Mouse (Mus musculus): Measurements from ENCODE around the gene Trio. TPM values are rescaled to one million over a fixed set of nuclear protein-coding genes. Genes with fewer than 3 reads are reported as not detected.

The Trio gene
- polyA plus RNA-seq, 1 experiment, result 149 TPM

DNA sequence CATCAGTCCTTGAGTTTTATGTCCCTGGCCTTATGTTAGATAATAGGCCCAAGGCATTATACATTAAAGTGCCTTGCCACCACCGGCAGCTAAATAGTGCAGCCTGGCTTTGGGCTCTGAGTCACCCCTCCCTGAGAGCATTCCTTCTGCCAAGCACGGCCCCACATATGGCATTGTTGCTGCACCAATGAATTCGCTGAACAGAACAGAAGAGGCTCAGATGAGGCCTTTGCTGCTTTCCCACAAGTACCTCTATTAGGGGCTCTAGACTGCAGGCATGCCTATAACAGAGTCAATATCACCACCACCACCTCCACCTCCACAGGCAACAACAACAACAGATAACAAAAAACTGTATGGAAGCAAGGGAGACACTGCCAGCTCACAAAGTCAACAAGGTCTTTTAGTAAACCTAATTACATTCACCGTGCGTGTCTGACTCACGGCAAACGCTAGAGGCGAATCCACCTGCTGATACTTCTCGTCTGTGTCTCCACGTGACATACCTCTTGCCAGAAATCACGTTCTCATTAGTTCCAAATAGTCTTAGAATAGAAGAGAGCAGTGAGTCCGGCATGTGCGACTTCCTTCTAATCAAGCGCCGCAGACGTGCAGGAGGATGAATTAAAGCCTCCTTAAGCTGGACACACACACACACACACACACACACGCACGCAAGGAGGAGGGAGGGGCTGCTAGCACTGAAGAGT is 82.0 kb downstream of the Trio start:
- Histone ChIP-seq H3K27ac (ENCODE audit: insufficient read depth, low read length) (no peak overlapping the region), H3K4me3 (ENCODE audit: insufficient read depth, low read length) (no peak overlapping the region), H3K4me1 (ENCODE audit: control insufficient read depth, insufficient read depth, low read length) (peaks cover 31% of the 10 kb centered on the region)
- TF ChIP-seq CTCF (IDR thresholded peaks at IDR 0.05; ENCODE audit: extremely low read depth, insufficient read depth, low read length) (no peak), POLR2A (IDR thresholded peaks at IDR 0.05; ENCODE audit: extremely low read depth, insufficient read depth, low read length) (no peak)

DNA sequence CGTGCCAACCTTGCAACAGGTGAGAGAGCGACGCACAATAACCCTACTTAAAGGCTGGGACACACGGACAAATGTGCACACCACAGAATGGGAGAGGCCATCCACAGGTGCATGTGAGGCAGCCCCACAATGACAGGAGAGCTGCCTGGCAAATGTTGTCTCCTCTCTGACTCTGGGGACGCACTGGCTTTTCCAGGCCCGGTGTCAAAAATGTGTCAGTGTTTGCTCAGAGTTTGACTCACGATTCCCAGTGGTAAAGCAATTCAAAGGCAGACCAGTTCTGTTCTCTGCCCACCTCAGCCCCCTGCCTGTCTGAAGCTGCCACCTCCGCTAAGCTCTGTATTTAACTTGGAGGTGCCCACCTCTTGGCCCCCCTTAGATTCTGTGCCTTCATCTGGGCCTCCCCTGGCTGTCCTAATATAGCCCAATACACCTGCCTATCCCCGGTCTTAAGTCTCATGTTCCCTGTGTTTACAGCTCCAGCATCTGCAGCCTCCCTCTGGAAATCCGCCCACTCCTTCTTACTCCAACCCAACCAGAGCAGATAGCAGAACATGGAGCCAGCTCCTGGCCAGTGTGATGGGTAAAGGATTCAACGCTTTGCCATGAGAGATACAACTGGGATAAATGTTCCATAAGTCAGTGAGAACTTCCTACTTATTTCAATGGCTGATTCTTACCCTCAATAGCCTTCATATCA is 83.3 kb downstream of the Trio start:
- TF ChIP-seq CTCF (IDR thresholded peaks at IDR 0.05; ENCODE audit: extremely low read depth, insufficient read depth, low read length) (no peak), POLR2A (IDR thresholded peaks at IDR 0.05; ENCODE audit: extremely low read depth, insufficient read depth, low read length) (no peak)
- Histone ChIP-seq H3K27ac (ENCODE audit: insufficient read depth, low read length) (no peak overlapping the region), H3K4me1 (ENCODE audit: control insufficient read depth, insufficient read depth, low read length) (peaks cover 37% of the 10 kb centered on the region)

DNA sequence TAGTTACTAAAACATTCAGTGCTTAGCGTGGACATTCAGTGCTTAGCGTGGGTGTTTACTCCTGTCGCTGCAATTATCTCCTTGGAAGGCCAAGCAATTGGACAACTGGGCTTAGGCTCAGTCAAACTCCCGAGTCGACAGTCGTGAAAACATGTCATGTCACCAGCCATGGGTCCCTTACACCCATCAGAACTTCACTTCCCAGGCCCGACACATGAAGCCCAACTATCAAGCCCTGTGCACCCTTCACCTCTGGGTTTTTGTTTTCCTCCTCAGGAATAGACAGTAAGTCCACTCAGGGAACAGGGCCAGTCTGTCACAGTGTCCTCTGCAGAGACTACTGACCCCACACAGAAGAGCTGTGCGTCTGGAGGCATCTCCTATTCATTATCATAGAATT is 84.2 kb downstream of the Trio start:
- peaks cover 38% of the 10 kb centered on the region for H3K4me1 ChIP-seq (ENCODE audit: control insufficient read depth, insufficient read depth, low read length)
- no peak overlapping the region for H3K4me3 ChIP-seq (ENCODE audit: insufficient read depth, low read length)
- TF ChIP-seq CTCF (IDR thresholded peaks at IDR 0.05; ENCODE audit: extremely low read depth, insufficient read depth, low read length), result no peak
- no peak overlapping the region for H3K27ac ChIP-seq (ENCODE audit: insufficient read depth, low read length)

More for the DNA sequence above, 83.3 kb downstream of the Trio start:
- H3K4me3 ChIP-seq (ENCODE audit: insufficient read depth, low read length), result no peak overlapping the region

DNA sequence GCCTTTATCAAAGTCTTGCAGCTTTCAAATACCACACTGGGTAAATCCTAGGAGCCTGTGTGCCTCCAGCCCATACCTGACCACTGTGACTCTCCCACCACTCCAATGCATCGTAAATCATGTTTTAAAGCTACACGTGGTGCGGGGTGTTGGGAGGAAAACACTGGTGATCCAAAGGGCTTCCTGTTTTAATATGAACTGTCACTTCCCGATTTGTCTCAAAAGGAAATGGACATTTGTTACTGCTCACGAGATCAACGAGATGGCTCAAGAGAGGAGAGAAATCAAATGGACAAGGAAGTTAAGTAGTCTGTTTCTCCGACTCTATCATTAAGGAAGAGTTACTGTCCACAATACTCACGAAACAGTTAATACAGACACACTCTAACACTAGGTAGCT is 84.6 kb downstream of the Trio start:
- Histone ChIP-seq H3K4me1 (ENCODE audit: control insufficient read depth, insufficient read depth, low read length) (peaks cover 40% of the 10 kb centered on the region), H3K27ac (ENCODE audit: insufficient read depth, low read length) (no peak overlapping the region), H3K4me3 (ENCODE audit: insufficient read depth, low read length) (no peak overlapping the region)
- TF ChIP-seq POLR2A (IDR thresholded peaks at IDR 0.05; ENCODE audit: extremely low read depth, insufficient read depth, low read length) (no peak), CTCF (IDR thresholded peaks at IDR 0.05; ENCODE audit: extremely low read depth, insufficient read depth, low read length) (no peak)

DNA sequence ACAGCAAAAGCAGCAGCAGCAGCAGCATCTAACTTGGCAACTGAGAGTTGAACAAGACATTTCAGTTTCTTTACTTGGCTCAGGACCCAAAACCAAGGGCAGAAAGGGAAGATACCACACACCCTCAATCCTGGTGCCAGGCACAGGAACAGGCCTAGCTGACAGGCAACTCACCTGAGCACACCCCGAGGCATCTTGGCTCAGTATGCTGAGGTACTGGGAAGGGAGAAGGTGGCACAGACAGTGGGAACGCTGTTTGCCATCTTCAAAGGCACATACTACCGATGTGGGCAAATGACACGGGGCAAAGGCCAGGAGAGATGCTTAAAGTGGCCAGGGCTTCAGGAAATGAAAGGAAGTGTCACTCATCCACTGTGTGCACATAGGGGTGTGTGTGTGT is 85.6 kb downstream of the Trio start:
- TF ChIP-seq POLR2A (IDR thresholded peaks at IDR 0.05; ENCODE audit: extremely low read depth, insufficient read depth, low read length) (no peak), CTCF (IDR thresholded peaks at IDR 0.05; ENCODE audit: extremely low read depth, insufficient read depth, low read length) (no peak)
- Histone ChIP-seq H3K27ac (ENCODE audit: insufficient read depth, low read length) (no peak overlapping the region), H3K4me3 (ENCODE audit: insufficient read depth, low read length) (no peak overlapping the region), H3K4me1 (ENCODE audit: control insufficient read depth, insufficient read depth, low read length) (peaks cover 39% of the 10 kb centered on the region)

DNA sequence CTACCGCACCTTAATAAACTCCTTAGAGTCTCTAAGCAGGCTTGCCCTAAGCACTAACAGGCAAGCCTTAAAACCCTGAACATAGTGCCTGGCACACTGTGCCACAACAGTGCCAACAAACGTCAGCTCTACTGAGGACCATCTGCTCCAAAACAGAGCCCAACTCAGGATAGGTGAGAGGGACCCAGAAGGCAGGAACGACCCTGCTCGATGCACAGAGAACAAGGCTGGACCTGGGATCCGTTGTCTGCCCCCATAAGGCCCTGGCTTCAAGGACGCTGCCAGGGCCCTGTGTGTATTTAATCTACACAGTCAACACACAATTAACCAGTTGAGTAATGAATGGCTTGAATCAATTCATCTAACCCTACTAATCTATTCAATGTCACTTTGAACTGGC is 86.8 kb downstream of the Trio start:
- H3K4me1 ChIP-seq (ENCODE audit: control insufficient read depth, insufficient read depth, low read length), result peaks cover 29% of the 10 kb centered on the region
- H3K4me3 ChIP-seq (ENCODE audit: insufficient read depth, low read length), result no peak overlapping the region
- no peak for TF ChIP-seq POLR2A (IDR thresholded peaks at IDR 0.05; ENCODE audit: extremely low read depth, insufficient read depth, low read length)
- no peak overlapping the region; the same call in 1 of the 2 replicates for H3K27ac ChIP-seq (ENCODE audit: insufficient read depth, low read length)

DNA sequence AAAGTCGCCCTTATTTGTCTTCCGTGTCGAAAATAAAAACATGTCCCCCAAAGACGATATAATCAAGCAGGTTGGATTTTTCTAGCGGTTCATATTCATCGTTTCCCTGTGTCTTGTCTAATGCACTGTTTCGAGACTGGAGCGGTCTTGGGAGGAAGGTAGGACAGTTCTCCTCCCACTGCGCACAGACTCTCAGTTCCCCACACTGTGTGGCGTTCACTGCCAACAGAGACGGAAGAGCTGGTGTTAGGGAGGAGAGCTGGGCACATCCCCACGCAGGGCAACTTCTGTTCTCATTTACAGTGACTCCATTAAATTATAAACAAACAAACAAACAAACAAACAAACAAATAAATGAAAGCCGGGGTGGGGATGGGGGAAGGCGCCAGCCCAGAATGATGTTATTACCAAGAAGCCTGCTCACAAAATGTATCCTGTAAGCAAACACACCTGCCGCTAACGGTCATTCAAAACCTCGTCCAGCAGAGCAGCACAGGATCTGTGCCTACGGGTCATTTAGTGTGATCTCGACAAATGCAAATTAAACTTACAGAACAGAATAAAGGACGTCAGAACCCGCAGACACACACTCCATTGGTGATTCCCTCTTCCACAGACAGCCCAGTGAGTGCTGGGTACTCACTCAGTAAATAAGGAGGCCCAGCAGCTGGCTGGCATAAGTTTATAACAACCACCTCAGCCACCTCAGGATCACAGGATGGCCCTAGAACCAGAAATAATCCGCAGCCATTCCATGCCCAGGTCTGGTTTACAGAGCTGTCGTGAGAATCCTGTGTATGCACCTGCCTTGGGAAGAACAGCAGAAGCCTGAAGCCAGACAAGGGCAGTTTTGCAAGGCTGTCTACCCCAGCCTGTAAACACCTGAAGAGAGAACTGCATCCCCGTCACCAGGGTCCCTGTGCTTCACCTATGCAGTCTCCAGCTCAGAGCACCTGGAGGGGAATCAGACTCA is 87.5 kb downstream of the Trio start:
- Histone ChIP-seq H3K4me1 (ENCODE audit: control insufficient read depth, insufficient read depth, low read length) (peaks cover 26% of the 10 kb centered on the region), H3K27ac (ENCODE audit: insufficient read depth, low read length) (peak overlapping the region; percentile 68; the same call in 1 of the 2 replicates)
- no peak for TF ChIP-seq CTCF (IDR thresholded peaks at IDR 0.05; ENCODE audit: extremely low read depth, insufficient read depth, low read length)
- TF ChIP-seq POLR2A (IDR thresholded peaks at IDR 0.05; ENCODE audit: extremely low read depth, insufficient read depth, low read length), result no peak

DNA sequence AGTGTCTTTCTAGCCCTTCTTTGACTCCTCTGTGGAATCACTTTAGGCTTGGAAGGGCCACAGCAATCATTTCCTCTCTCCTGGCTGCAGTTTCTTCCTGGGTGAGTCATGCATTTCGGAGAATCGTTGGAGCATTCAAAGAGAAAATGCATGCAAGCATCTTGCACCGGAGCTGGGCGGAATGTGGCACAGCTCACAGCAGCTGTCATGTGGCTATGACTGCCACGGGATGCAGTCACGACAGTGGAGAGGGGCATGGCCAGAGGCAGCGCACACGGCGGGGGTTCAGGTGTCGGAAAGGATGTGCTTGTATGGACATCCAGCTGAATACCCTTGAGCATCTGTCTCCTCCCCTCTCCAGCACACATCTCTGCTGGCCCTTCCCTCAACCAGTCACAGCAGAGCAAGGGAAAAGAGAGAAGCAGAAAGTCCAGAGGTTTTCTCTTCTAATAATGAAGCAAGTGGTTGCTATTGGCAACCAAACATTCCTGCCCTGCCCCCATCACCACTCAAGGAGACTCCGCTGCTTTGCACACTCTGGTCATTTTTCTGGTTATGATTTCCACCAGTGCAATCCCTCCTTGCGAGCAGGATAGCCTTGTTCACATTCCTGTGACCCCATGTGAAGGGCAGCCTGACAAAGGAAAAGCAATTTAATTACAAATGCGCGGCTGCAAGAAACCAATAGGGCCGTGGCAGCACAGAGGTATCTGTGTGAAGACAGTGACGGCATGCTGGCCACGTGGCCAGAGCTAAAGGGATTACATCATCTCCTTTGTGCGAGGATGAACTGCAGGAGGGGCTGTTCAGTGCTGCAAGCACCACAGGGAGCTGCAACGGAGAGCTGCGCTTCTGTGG is 88.4 kb downstream of the Trio start:
- peak overlapping the region; percentile 16 for H3K4me3 ChIP-seq (ENCODE audit: insufficient read depth, low read length)
- H3K4me1 ChIP-seq (ENCODE audit: control insufficient read depth, insufficient read depth, low read length), result peaks cover 24% of the 10 kb centered on the region
- TF ChIP-seq CTCF (IDR thresholded peaks at IDR 0.05; ENCODE audit: extremely low read depth, insufficient read depth, low read length) (0 out of 2 replicates have a peak, but pooled peaks have one; percentile 9), POLR2A (IDR thresholded peaks at IDR 0.05; ENCODE audit: extremely low read depth, insufficient read depth, low read length) (peak; percentile 89)
- peak overlapping the region; percentile 68 for H3K27ac ChIP-seq (ENCODE audit: insufficient read depth, low read length)

More for the DNA sequence above, 87.5 kb downstream of the Trio start:
- peak overlapping the region; percentile 16; the same call in 1 of the 2 replicates for H3K4me3 ChIP-seq (ENCODE audit: insufficient read depth, low read length)
